Mouse (Mus musculus): ENCODE measurements around the gene Pias3.

GRCm38 (mm10) chr3:96746829-96747228 is 50.6 kb downstream of the Pias3 start:
- TF ChIP-seq ZNF384 (IDR thresholded peaks at IDR 0.05; ENCODE audit: low read depth, low read length): no peak
- TF ChIP-seq TBP (conservative IDR thresholded peaks at IDR 0.05; ENCODE audit: low read depth, low read length): no peak
- TF ChIP-seq KAT2A (IDR thresholded peaks at IDR 0.05; ENCODE audit: insufficient replicate concordance, low read length): no peak
- TF ChIP-seq MYC (IDR thresholded peaks at IDR 0.05; ENCODE audit: low read depth, low read length): no peak
